Mouse (Mus musculus) brain, embryonic 18.5 days (tissue): ENCODE data around the gene Sema4f.

ENCODE experiments used
- DNase-seq: peaks from one replicate; pipeline ENCODE4 v3.0.0-alpha.2; 2012; ENCODE audit warnings: low read depth, low spot score

The Sema4f gene

DNA sequence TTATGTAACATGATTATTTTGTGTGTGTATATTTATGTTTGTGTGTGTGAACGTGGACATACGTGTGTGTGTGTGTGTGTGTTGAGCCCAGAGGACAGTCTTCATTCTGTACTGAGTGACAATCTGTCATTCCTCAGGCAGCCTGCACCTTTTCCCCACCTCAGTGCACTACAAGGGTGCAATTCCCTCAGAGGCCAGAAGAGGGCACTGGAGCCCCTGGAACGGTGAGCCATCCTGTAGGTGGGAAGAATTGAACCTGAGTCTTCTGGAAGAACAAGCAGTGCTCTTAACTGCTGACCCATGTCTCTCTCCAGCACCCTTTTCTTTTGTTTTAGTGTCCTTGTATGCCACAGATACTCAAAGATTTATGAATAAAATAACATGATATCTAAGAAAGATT lies 23.7 kb downstream of the Sema4f start:
- DNase-seq = no peak

DNA sequence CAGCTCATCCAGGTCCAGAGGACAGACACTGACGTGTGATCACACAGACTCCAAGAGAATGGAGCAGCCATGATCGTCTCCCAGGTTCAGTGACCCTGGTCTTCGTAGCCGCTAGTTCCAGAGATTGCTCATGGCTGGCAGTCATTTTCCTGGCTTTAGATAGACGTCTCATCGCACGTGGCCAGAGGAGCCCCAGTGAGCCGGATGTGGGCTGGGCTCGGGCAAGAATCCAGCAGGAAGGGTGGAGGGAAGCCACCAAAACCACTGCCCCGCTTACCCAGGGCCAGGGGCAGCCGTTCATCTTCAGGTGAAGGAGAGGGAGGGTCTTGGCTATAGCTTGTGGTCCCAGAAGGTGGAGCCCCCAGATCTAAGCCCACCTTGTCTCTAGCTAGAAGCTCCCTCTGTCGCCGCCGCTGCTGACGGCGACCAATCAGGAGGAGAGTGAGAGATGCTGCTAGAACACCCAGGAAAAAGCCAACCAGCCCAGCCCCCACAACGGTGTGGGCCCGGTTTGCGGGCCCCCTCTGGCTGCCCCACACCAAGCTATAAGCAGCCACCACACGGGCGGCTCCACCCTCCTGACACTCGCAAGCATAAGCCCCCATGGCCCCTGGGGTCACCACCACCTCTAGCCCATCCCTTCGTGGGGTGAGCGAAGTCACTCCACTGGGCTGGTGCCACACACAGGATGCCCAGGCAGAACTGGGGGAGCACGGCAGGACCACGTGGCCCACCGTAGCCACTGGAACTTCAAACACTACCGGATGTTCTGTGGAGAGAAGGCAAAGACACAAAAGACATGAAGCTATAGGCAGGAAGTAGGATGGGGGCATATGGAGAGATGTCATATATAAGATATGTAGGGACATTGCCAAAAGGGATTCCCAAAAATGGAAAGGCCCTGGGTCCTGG lies 26.0 kb downstream of the Sema4f start:
- DNase-seq = no peak

DNA sequence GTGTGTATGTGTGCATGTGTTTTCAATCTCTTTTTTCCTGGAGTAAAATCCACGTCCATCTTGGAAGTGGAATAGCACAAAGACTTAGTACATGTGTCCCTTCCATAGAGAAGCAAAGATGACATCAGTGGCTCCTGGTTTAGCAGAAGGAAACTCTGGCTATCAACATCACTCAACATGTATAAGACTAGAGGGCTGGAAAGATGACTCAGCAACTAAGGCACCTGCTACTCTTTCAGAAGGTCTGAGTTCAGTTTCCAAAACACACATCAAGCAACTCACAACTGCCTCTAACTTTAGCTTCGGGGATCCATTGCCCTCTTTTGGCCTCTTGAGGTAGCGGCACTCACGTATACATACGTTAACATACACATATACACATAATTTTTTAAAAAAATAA lies 28.3 kb downstream of the Sema4f start:
- no peak for DNase-seq

DNA sequence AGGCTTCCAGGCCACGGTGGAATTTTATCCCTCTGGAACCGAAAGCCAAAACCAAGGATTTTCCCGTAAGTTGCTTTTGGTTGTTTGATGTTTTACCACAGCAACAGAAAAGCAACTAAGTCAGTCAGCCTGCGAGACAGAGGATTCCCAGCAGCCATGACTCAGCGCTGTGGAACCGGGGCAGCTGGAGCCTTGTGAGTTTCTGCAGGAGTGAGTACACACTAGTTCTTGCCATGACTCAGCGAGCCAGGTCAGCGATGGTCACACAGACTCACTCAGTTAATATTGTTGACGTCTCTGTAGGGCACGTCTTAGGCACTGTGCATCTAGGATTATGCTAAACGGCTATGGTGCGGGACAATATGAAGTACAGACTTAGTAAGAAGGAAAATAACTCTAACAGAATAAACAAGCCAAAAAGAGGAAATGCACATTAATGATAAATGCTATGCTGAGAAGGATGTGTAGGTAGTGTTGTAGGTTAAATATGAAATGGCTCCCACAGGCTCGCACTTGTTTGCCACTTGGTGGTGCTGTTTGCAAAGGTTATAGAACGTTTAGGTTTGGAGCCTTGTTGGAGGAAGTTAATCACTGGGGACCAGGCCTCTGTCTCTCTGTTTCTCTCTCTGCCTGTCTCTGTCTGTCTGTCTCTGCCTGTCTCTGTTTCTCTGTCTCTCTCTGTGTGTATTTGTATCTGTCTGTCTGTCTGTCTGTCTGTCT lies 30.3 kb downstream of the Sema4f start:
- DNase-seq = no peak

DNA sequence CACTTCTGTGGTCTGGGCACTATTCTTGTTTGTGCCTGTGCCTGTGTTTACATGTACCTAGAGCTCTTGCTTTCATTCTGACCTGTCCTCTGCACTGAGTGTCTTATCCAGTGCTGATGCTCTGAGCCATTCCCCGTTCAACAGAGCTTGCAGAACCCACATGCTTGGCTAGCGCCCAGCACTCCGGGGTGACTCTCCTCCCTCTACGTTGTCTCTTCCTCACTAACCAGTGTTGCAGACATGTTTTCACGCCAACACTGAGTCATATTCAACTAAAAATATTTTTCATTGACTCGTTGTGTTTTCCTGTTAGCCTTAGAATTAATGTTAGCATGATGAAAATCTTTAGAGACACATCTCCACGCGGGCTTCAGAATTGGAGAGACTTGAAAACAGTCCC lies 31.5 kb downstream of the Sema4f start:
- no peak for DNase-seq

DNA sequence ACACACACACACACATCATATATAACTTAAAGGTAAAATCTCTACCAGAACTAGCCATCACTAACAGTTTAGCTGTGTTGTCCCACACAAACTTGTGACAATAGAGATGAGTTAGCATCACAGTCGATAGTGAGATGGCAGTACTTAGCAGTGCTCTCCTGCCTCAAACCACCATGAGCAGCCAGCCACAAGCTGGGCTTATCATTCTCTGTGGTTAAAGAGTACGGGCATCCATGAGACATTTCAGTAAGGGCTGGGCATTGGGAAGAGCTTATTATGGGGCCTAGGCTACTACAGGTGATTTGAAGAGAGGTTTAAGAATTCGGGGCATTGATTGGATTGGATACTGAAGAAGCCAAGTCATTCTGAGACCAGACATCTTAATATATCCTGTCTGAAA lies 32.6 kb downstream of the Sema4f start:
- DNase-seq = no peak

DNA sequence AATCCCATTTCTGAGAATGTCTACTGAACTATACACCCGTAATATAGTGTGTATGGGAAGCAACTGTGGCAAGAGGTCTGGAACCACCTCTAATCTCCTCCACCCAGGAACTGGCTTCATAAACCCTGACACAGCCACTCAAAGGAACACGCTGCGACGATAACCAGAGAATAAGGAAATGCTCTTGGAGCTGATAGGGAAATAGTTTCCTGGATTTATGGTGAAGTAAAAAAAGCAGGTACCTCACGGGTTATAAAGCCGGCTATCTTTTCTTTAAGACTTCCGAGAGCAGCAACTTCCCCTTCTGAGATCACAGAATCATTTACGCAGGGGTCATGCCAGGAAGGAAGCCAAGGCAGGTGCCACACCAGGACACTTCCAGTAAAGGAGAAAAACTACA lies 37.0 kb downstream of the Sema4f start:
- no peak for DNase-seq

DNA sequence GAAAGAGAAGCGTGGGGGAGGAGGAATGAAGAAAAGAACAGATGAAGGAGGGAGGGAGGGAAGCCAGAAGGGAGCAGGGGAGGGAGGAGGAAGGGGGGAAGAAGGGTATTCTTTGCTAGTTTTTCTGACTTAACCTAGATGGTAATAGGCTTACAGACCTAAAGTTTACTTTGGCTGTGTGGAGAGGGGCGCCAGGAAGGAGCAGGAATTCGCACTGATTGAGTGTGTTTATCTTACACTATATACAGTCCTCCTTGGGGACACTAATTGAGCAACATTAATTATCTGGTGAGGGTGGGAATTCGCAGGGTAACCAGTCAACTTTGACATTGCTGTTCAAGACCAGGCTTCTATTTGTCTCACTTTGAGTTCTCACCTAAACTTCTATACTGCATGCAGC lies 40.8 kb downstream of the Sema4f start:
- no peak for DNase-seq

DNA sequence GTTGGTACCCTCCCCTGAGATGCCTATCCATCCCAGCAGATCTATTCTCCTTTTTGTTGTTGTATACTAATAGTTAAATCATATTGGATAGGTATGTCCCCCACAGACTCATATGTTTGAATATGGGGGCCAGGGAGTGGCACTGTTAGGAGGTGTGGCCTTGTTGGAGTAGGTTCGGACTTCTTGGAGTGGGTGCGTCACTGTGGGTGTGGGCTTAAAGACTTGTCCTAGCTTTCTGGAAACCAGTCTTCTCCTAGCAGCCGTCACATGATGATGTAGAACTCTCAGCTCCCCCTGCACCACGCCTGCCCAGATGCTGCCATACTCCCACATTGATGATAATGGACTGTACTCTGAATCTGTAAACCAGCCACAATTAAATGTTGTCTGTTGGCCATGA lies 41.3 kb downstream of the Sema4f start:
- no peak for DNase-seq

DNA sequence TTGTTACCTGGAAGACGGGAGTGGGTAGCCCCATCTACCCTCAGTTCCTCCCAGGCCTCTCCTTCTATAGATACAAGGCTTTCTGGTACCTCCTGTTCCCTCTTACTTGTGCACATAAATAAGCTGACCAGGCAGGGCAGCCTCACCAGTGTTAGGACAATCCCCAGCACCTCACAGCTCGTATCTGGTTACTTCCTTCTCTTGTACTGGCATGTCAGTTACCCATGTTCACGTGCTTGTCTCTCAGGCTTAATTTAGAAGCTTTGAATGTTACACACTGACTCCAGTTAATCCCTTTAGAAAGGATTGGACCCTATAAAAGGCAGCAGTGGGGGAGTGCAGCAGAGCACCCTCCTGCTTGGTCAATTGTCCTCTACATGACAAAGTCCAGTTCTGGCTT lies 42.3 kb downstream of the Sema4f start:
- DNase-seq = no peak

DNA sequence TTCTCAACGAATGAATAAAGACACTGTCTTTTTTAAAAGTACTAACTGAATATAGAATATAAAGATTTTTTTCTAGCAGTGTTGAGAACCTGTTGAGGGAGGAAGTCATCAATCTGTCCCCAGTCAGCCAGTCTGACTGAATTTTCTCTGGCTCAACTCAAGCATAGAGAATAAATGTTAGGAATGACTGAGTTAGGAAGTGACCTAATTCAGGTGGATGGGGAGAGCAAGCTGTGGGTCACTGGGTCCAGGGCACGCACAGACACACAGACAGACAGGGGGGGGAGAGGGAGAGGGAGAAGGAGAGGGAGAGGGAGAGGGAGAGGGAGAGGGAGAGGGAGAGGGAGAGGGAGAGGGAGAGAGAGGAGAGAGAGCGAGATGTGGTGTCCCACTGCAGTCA lies 46.2 kb downstream of the Sema4f start:
- DNase-seq = no peak

DNA sequence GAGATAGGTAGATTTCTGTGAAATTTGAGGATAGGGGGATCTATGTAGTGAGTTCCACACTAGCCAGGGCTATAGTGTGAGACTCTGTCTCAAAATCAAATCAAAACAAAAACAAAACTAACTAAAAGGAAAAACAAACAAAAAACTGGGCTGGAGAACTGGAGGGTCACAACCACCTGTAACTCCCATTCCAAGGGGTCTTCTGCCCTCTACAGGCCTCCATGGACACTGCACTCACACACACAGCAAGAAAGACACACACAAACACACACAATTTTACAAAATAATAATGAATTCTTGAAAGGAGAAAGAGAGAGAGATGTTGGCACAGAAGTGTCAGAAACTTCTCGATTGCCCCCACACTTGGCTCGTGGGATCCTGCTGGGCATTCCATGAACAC lies 47.0 kb downstream of the Sema4f start:
- DNase-seq = no peak

DNA sequence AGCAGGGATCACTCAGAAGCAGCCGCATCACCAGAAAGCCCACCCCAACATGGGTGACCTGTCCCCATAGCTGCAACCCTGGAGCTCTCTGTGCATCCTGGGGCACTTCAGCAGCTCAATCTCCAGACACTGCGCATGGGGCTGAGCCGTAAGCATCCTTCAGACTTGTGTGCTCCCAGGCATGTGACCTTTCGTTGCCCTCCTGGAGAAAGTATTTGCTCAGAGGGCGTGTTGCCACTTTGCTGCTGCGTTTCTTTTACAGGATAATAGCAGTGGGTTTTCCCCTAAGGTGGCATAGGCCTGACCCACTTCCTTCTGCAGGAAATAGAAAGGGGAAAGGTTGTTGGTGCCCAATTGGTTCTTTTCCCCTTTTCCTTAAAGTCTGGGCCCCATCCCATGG lies 48.1 kb downstream of the Sema4f start:
- no peak for DNase-seq

DNA sequence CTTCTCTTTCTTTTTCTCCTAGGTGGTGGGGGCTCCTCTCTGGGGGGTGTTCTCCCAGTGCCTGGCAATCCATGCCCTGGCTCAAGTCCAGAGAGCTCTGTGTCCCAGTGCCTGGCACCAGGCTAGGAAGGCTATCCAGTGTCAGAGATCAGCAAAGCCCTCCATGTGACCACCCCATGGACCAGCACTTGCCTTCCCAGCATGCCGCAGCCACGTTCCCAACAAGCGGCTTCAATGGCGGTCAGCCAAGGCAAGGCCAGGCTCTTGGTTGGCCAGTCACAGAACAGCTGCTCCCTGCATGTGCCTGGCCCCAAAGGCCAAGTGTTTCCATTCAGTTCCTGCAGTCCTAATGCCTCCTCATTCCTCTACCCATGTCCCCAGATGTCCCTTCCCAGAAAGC lies 53.2 kb downstream of the Sema4f start:
- no peak for DNase-seq

DNA sequence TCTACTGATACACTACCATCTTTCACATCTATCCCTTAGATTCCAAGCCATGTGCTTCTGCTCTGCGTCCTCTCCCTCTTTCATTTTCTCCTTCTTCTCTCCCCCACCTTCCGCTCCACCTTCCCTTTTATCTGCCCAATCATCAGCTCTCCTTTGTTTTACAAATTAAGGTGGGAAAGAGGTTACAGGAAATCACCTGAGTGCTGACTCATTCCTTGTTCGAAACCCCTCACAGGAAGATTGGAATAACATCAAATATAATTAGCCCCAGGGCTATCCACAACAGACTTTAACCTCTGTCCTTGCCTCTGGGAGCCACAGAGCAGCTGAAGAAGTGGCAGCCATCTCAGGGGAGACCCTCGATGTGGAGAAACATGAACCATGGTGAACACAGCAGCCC lies 53.7 kb downstream of the Sema4f start:
- DNase-seq = no peak

DNA sequence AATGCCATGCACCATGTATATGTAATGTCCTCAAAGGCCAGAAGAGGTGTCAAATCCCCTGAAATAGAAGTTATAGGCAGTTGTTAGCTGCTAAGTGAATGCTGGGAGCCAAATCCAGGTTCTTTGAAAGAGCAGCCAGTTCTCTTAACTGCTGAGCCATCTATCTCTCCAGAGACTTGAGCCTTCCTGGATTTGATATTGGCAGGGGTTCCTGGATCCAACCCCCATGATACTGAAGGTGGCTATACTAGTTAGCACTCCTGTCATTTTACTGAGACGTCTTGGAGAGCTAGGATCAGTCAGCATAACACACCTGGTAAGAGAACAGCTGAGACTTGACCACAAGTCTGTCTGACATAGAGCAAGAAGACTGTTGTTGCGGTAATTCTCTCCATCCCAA lies 54.1 kb downstream of the Sema4f start:
- DNase-seq = no peak

DNA sequence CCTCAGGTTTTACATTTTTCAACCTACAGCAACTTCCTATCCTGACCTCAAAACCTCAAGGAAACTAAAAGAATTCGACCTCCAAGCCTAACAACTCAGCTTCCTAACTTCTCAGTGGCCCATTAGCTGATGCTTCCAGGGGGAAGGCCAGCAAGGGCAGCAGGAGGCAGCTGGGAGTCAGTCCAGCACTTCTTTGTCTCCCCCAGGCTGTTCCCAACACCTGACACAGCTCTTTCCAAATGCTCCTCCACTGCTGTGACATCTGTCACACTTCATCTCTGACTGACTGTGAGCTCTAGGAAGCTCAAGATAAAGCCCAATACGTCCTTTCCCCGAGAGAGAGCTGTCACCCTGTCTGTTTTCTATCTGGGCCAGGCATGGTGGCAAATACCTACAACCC lies 55.0 kb downstream of the Sema4f start:
- no peak for DNase-seq

DNA sequence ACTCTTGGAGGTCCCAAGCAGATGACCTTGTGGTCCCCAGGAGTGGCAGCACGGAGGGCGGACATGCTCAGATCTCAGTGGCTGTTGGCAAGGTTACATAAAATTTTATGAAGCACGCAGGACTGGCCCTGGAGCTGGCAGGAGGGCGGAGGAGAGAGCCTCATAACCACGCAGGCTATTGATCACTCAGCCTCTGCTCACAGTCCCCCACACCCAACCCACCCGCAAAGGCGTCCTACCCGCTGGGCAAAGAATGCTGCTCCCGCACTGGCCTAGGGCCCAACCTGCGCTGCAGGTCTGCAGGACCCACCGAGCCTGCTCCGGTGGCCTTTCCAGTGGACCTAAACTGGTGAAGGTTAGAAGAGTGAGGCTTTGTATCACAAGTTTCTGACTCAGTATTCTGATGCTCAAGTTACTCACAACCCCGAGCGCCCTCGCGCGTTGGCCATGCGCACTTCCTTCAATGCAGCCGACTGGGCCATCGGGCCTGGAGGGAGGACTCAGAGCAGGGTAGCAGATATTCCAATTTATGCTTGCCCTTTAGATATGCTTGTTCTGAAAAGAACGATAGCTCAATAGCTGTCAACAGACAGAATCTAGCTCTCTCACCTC lies 58.0 kb downstream of the Sema4f start:
- no peak for DNase-seq

DNA sequence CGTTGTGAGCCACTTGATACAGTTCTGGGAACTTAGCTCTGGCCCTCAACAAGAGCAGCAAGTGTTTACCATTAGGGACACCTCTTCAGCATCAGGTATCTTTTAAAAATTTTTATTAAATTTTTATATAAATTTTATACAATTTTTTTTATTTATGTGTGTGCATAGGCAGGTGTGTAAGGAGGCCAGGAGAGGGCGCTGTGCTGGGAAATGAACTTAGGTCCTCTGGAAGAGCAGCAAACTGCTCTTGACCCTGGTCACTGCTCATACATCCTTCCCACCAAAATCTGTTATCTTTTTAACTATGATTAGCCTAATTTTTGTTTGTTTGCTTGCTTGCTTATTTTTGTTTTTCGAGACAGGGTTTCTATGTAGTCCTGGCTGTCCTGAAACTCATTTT lies 58.8 kb downstream of the Sema4f start:
- no peak for DNase-seq

DNA sequence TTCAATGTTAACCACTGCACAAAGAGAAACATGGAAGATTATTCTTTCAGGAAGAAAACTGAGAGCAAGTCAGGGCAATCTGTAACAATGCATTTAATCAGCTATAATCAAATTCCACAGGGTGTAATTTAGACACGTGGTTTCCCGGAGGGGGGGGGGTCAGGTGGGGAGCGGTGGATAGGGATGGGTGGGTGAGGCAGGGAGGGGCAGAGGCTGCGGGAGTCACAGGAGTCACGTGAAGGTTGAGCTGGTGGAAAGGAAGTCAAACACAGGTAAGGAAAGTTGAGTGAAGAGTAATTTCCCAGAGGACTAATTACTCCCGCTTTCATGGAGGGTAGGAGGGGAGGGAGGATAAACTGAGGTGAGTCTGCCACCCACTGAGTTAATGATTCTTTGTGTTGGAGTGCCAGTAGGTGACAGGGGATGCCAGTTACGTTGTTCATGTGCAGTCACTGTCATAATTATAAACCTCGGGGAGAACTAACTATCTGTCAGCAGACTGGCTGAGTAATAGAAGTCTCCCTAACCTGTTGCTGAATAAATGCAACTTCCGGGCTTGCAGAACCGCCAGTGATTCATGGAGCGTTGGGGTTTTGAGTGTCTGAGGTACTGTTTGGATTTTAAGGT lies 60.0 kb downstream of the Sema4f start:
- DNase-seq = no peak

DNA sequence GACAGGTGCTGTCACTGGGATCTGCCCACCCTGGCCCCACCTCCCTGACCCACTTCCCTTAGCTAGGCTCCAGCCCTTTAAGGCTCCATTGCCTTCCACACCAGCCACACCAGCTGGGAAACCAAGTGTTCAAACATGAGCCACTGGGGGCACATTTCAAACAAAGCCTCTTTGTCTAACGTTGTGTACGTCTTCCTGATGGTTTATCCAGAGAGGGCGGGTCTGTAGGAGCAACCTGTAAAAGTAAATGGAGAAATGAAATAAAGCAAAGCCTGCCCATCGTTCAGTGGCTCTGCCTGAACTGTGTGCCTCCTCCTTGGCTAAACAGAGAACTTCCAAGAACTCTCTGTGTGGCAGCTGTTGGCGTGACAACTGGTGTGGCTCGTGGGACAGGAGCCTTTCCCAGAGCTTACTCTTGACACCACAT lies 64.0 kb downstream of the Sema4f start:
- DNase-seq = no peak

DNA sequence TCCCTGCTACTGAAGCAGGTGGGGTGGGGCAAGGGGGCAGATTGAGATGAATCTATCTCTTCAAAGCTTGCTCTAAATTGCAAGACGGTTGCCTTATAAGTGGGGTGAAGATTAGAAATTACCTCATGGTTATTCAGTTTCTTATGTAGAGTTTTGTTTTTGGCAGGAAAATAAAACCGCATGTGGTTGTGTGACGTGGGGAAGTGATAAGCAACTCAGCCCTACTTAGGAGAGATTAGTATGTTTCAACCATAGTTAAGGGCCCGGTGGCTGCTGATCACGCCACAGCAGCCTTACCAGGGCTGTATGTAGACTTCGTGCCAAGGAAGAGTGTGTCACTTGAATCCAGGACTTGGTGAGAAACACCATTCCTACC lies 67.2 kb downstream of the Sema4f start:
- no peak for DNase-seq
